Mouse (Mus musculus): ENCODE results near the gene Pax2. TPM values are rescaled to one million over a fixed set of nuclear protein-coding genes. Genes with fewer than 3 reads are reported as not detected.
"Not testable (repeated sequence)": the region's sequence is repeated elsewhere in the genome, so short reads cannot be mapped to it uniquely, and the experiment has no call there.

Gene Pax2
- polyA plus RNA-seq, 1 experiment: not detected

DNA sequence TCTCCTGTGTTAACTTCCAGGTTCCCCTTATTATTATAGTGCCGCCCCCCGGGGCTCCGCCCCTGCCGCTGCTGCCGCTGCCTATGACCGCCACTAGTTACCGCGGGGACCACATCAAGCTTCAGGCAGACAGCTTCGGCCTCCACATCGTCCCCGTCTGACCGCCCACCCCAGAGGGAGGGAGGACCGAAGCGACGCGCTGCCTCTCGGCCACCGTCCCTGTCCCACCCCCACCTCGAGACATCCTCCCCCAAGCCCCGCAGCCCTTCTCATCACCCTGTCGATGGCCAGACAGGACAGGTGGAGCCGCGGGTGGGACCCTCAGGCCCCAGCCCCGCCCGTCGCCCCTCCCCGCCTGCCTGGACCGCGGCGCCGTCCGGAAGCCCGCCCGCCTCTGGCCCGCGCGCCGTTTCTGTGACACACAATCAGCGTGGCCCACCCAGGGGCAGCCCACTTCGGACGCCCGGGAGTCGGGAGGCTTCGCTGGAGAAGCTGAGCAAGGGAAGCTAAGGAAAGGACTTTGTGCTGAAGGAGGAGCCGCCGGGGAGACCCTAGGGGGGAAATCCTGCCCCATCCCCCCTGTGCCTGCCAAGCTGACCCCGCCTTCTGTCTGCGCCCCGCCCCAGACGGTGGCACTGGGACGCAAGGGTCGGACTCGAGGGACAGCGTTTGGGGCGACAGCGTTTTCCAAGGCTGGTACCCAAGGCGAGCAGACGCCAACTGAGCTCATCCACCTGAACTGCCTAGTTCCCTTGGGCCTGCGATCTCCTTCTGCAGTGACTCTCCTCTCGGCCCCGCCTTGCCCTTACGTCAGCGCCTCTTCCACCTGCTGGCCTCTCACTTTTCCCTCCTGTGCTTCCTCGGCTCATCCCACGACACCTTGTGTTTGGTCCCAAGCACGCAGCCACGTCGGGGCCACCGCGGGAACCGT lies 80.4 kb downstream of the Pax2 start:
- no peak for TF ChIP-seq CEBPB (IDR thresholded peaks at IDR 0.05; ENCODE audit: low read depth)
- no peak for TF ChIP-seq MYOG (IDR thresholded peaks at IDR 0.05; ENCODE audit: control insufficient read depth, extremely low read depth, insufficient read length)
- no peak for TF ChIP-seq MYOD1 (IDR thresholded peaks at IDR 0.05; ENCODE audit: control insufficient read depth, insufficient read length, low read depth)
- no peak for TF ChIP-seq MAX (IDR thresholded peaks at IDR 0.05)
- no peak for TF ChIP-seq USF1 (IDR thresholded peaks at IDR 0.05; ENCODE audit: low read depth)
- TF ChIP-seq FOSL1 (IDR thresholded peaks at IDR 0.05; ENCODE audit: insufficient read depth, low read length, poor library complexity, severe bottlenecking): no peak
- no peak for TF ChIP-seq CTCF (IDR thresholded peaks at IDR 0.05; ENCODE audit: control insufficient read depth, insufficient read depth, insufficient read length)
- Histone ChIP-seq H3ac (ENCODE audit: control insufficient read depth, insufficient read length, low read depth) (no peak overlapping the region), H3K27me3 (ENCODE audit: control insufficient read depth, insufficient read depth, insufficient read length) (peaks cover 86% of the 10 kb centered on the region), H3K79me3 (ENCODE audit: low read depth) (no peaks in the 10 kb centered on the region), H3K79me2 (ENCODE audit: control insufficient read depth, insufficient read depth) (no peaks in the 10 kb centered on the region), H3K4me3 (ENCODE audit: insufficient read depth, poor library complexity, severe bottlenecking) (no peak overlapping the region), H3K36me3 (ENCODE audit: control insufficient read depth, insufficient read depth) (no peaks in the 10 kb centered on the region)

DNA sequence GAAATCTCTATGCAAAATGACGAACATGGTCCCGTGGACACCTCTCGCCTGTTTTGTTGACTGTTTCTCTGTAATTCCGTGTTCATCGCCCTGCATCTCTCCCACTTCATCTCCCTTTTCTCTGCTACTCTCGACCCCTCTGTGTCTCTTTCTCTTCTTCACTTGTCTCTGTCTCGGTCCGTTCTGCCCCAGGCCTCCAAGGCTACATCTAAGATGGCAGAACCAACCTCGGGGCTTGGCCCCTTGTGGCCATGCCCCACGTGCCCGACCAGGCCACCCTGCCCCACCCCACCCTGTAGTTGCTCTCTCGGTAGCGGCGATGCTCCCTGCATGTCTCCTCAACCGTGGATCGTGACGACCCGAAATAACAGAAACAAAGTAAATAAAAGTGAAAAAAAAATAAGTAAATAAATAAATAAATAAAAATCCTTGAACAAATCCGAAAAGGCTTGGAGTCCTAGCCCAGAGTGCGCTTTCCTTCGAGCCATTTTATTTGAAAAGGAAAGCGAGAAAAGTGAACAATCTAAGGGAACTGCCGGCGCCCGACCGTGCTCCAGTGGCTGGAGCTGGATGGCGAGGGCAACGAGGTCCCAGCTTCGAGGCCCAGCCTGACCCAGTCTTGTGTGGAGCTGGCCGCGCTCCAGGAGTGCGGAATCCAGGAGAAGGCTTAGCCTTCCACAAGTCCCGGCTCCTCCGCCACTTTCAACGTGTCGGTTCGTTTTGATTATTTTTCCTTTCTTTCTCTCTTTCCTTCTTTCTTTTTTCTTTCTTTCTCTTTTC lies 81.8 kb downstream of the Pax2 start:
- H3K4me3 ChIP-seq (ENCODE audit: insufficient read depth, poor library complexity, severe bottlenecking): no peak overlapping the region
- H3K27me3 ChIP-seq (ENCODE audit: control insufficient read depth, insufficient read depth, insufficient read length): peaks cover 76% of the 10 kb centered on the region
- no peak overlapping the region for H3ac ChIP-seq (ENCODE audit: control insufficient read depth, insufficient read length, low read depth)
- no peak for TF ChIP-seq CEBPB (IDR thresholded peaks at IDR 0.05; ENCODE audit: low read depth)
- no peak for TF ChIP-seq MYOD1 (IDR thresholded peaks at IDR 0.05; ENCODE audit: control insufficient read depth, insufficient read length, low read depth)
- no peak for TF ChIP-seq USF1 (IDR thresholded peaks at IDR 0.05; ENCODE audit: low read depth)
- TF ChIP-seq MYOG (IDR thresholded peaks at IDR 0.05; ENCODE audit: control insufficient read depth, extremely low read depth, insufficient read length): no peak
- TF ChIP-seq MAX (IDR thresholded peaks at IDR 0.05): no peak
- TF ChIP-seq FOSL1 (IDR thresholded peaks at IDR 0.05; ENCODE audit: insufficient read depth, low read length, poor library complexity, severe bottlenecking): no peak
- TF ChIP-seq CTCF (IDR thresholded peaks at IDR 0.05; ENCODE audit: control insufficient read depth, insufficient read depth, insufficient read length): no peak
- no peaks in the 10 kb centered on the region for H3K36me3 ChIP-seq (ENCODE audit: control insufficient read depth, insufficient read depth)
- no peaks in the 10 kb centered on the region for H3K79me2 ChIP-seq (ENCODE audit: control insufficient read depth, insufficient read depth)
- H3K79me3 ChIP-seq (ENCODE audit: low read depth): no peaks in the 10 kb centered on the region

DNA sequence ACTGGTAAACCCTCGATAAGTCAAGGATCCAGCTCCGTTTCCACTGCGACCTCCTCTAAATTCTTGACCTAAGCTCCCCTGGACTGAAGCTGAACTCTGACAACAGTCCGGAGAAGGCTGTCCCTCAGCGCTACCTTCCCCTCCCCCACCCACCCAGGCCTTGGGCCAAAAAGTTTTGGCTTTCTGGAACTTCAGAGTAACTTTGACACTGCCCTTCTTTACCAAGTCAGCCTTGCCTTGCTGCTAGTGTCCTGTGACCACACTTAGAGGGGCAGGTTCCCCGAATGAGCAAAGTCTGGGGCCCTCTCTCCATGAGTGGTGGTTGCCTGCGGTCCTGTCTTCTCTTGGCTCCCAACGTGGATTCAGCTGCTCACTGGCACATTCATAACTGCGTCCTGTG lies 82.5 kb downstream of the Pax2 start:
- Histone ChIP-seq H3K4me3 (ENCODE audit: insufficient read depth, poor library complexity, severe bottlenecking) (no peak overlapping the region), H3K27me3 (ENCODE audit: control insufficient read depth, insufficient read depth, insufficient read length) (peaks cover 73% of the 10 kb centered on the region), H3ac (ENCODE audit: control insufficient read depth, insufficient read length, low read depth) (no peak overlapping the region), H3K36me3 (ENCODE audit: control insufficient read depth, insufficient read depth) (no peaks in the 10 kb centered on the region), H3K79me2 (ENCODE audit: control insufficient read depth, insufficient read depth) (no peaks in the 10 kb centered on the region), H3K79me3 (ENCODE audit: low read depth) (no peaks in the 10 kb centered on the region)
- no peak for TF ChIP-seq MYOD1 (IDR thresholded peaks at IDR 0.05; ENCODE audit: control insufficient read depth, insufficient read length, low read depth)
- TF ChIP-seq CEBPB (IDR thresholded peaks at IDR 0.05; ENCODE audit: low read depth): no peak
- no peak for TF ChIP-seq CTCF (IDR thresholded peaks at IDR 0.05; ENCODE audit: control insufficient read depth, insufficient read depth, insufficient read length)
- no peak for TF ChIP-seq USF1 (IDR thresholded peaks at IDR 0.05; ENCODE audit: low read depth)
- TF ChIP-seq MYOG (IDR thresholded peaks at IDR 0.05; ENCODE audit: control insufficient read depth, extremely low read depth, insufficient read length): no peak
- TF ChIP-seq MAX (IDR thresholded peaks at IDR 0.05): no peak
- TF ChIP-seq FOSL1 (IDR thresholded peaks at IDR 0.05; ENCODE audit: insufficient read depth, low read length, poor library complexity, severe bottlenecking): no peak

DNA sequence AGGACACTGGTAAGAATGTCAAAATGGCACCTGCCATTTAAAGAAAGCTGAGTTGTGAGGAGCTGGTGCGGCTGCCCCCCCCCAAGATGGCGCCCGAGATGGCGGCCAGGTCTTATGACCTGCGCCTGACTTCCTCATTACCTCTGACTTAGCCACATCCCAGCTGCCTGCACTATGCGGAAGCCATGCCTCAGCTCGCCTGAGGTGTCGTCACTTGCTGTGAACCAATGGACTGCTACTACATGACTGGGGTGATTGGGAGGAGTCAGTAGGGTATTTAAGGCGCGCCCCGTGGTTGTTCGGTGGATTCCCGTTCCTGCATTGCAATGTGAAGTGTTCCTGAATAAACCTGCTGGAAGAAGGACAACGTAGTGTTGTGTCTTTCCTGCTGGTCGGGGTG lies 86.8 kb downstream of the Pax2 start:
- not testable (repeated sequence) for H3ac ChIP-seq (ENCODE audit: control insufficient read depth, insufficient read length, low read depth); H3K79me3 ChIP-seq (ENCODE audit: low read depth); H3K36me3 ChIP-seq (ENCODE audit: control insufficient read depth, insufficient read depth); H3K79me2 ChIP-seq (ENCODE audit: control insufficient read depth, insufficient read depth); H3K4me3 ChIP-seq (ENCODE audit: insufficient read depth, poor library complexity, severe bottlenecking)
- peaks cover 43% of the 10 kb centered on the region for H3K27me3 ChIP-seq (ENCODE audit: control insufficient read depth, insufficient read depth, insufficient read length)

DNA sequence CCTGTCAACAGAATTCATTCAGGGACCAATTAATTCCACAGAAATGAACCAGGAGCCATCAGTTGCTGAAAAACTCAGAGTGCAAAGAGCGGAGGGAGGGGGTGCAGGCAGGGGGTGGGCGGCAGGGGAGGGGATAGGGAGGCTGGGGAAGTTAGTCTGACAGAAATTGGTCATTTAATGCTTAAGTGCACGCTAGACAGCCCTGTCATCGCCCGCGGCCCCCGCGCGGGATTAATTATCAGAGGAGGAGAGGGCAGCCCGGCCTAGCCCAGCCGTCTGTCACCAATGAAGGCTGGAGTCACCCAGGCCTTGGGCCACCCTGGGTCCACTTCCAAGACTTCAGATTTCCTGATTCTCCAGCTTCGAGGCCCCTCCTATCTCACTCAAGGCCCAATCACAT lies 93.6 kb downstream of the Pax2 start:
- Histone ChIP-seq H3K4me3 (ENCODE audit: insufficient read depth, poor library complexity, severe bottlenecking) (no peak overlapping the region), H3K27me3 (ENCODE audit: control insufficient read depth, insufficient read depth, insufficient read length) (peaks cover 28% of the 10 kb centered on the region), H3K79me3 (ENCODE audit: low read depth) (no peaks in the 10 kb centered on the region), H3K36me3 (ENCODE audit: control insufficient read depth, insufficient read depth) (no peaks in the 10 kb centered on the region), H3K79me2 (ENCODE audit: control insufficient read depth, insufficient read depth) (no peaks in the 10 kb centered on the region), H3ac (ENCODE audit: control insufficient read depth, insufficient read length, low read depth) (no peak overlapping the region)
- TF ChIP-seq CEBPB (IDR thresholded peaks at IDR 0.05; ENCODE audit: low read depth) (no peak), CTCF (IDR thresholded peaks at IDR 0.05; ENCODE audit: control insufficient read depth, insufficient read depth, insufficient read length) (no peak), MAX (IDR thresholded peaks at IDR 0.05) (no peak), USF1 (IDR thresholded peaks at IDR 0.05; ENCODE audit: low read depth) (no peak), MYOD1 (IDR thresholded peaks at IDR 0.05; ENCODE audit: control insufficient read depth, insufficient read length, low read depth) (no peak), MYOG (IDR thresholded peaks at IDR 0.05; ENCODE audit: control insufficient read depth, extremely low read depth, insufficient read length) (no peak), FOSL1 (IDR thresholded peaks at IDR 0.05; ENCODE audit: insufficient read depth, low read length, poor library complexity, severe bottlenecking) (no peak)

All from C2C12 (cell line).